Mouse (Mus musculus): ENCODE measurements around the gene 1700123O20Rik. TPM values are rescaled to one million over a fixed set of nuclear protein-coding genes. Genes with fewer than 3 reads are reported as not detected.

The 1700123O20Rik gene
- 40.2 and 42.6 TPM in 2 replicates for polyA plus RNA-seq (2015; fragmentation: Nextera tagmentation; extraction: Ambion mirVana)

DNA sequence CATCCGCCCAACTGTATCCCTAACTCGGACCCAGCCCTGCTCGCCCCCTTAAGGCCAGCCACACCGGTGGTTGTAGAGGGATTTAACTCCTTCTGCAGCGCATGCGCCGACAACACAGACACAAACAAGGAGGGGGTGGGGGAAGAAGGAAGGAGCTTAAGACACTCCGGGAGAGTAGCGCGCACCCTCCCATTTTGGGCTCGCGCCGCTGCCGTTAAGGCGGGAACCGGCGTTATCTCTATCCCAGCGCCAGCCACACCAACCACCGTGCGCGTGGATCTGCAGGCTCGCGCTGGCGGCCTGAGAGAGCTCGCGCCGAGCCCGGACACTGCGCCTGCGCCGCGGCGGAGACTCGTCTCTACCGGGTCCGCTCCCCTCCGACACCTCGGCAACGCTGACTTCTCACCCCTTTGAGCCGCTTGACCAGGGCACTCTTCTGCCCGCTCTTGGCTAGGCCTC is at the start of gene 1700123O20Rik:
TSS of gene 1700123O20Rik (plus strand) at position 154 of the 459 bp plus-strand sequence.
- Histone ChIP-seq H3K27ac (ENCODE audit: low read length) (peak within 1 kb of the TSS; percentile 100), H3K9me3 (replicated peaks; ENCODE audit: control insufficient read depth, low read length) (no peaks in the 10 kb centered on the region), H3K4me1 (ENCODE audit: control insufficient read depth, low read depth, low read length) (peaks cover 23% of the 10 kb centered on the region), H3K4me3 (ENCODE audit: low read depth, low read length) (peak within 1 kb of the TSS; percentile 79), H3K27me3 (ENCODE audit: control insufficient read depth, insufficient read depth, low read depth, low read length) (no peaks in the 10 kb centered on the region), H3K36me3 (ENCODE audit: control insufficient read depth, insufficient read depth) (peaks cover 24% of the 10 kb centered on the region), H3K9ac (ENCODE audit: low read depth, low read length) (peak within 1 kb of the TSS; percentile 98), H3K4me2 (ENCODE audit: low read depth, low read length) (peak within 1 kb of the TSS; percentile 78)
- WGBS (ENCODE audit: insufficient replicate concordance) = under 1% methylated on average over 41 of the region's 41 CpGs
- peak; percentile 83 for ATAC-seq (ENCODE audit: low read depth)

DNA sequence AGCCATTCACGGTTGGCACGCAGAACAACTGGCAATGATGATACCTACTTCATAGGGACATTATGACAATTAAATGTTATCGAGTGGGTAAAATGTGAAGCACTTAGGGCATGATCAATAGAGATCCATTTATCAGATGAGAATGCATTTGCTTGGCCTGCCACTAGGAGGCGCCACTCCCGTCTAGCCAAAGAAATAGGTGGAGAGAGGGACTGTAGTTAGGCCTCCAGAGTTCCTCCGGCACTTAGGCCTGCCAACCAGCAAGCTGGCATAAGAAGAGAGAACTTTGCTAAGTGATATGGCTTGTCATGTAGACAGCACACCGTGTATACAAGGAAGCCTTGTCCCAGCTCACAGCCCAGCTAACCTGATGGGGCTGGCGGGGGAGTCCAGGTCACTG is 49.1 kb upstream of the 1700123O20Rik start:
- peaks cover 7% of the 10 kb centered on the region; the same call in 1 of the 2 replicates for H3K4me1 ChIP-seq (ENCODE audit: control insufficient read depth, low read depth, low read length)
- no peaks in the 10 kb centered on the region for H3K9me3 ChIP-seq (replicated peaks; ENCODE audit: control insufficient read depth, low read length)
- H3K27ac ChIP-seq (ENCODE audit: low read length) = no peak overlapping the region
- no peak overlapping the region for H3K4me2 ChIP-seq (ENCODE audit: low read depth, low read length)
- H3K27me3 ChIP-seq (ENCODE audit: control insufficient read depth, insufficient read depth, low read depth, low read length) = peaks cover 19% of the 10 kb centered on the region
- no peak overlapping the region for H3K9ac ChIP-seq (ENCODE audit: low read depth, low read length)
- ATAC-seq (ENCODE audit: low read depth) = no peak
- no peak overlapping the region for H3K4me3 ChIP-seq (ENCODE audit: low read depth, low read length)
- H3K36me3 ChIP-seq (ENCODE audit: control insufficient read depth, insufficient read depth) = no peaks in the 10 kb centered on the region
- WGBS (ENCODE audit: insufficient replicate concordance) = 38% methylated on average over 8 of the region's 8 CpGs

DNA sequence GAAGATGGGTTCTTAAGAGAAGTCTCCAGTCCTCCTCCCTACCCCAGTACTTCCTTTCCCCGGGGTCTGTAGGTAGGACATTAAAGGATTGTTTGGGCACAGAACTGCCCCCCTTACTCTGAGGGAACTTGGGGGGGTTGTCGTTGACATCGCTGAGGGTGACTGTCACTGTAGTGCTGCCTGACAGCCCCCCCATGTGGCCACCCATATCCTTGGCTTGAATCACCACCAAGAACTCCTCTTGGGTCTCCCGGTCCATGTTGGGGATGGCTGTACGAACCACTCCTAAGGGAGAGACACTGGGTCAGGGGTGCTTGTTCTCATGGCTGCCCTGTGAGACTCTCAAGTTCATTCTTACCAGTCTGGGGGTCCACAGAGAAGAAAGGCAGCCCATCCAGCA is 47.8 kb upstream of the 1700123O20Rik start:
- peaks cover 10% of the 10 kb centered on the region for H3K36me3 ChIP-seq (ENCODE audit: control insufficient read depth, insufficient read depth)
- peaks cover 7% of the 10 kb centered on the region; the same call in 1 of the 2 replicates for H3K4me1 ChIP-seq (ENCODE audit: control insufficient read depth, low read depth, low read length)
- no peak for ATAC-seq (ENCODE audit: low read depth)
- H3K4me3 ChIP-seq (ENCODE audit: low read depth, low read length) = no peak overlapping the region
- H3K9me3 ChIP-seq (replicated peaks; ENCODE audit: control insufficient read depth, low read length) = no peaks in the 10 kb centered on the region
- H3K4me2 ChIP-seq (ENCODE audit: low read depth, low read length) = no peak overlapping the region
- 69% methylated on average over 5 of the region's 5 CpGs for WGBS (ENCODE audit: insufficient replicate concordance)
- no peak overlapping the region for H3K9ac ChIP-seq (ENCODE audit: low read depth, low read length)
- peaks cover 19% of the 10 kb centered on the region for H3K27me3 ChIP-seq (ENCODE audit: control insufficient read depth, insufficient read depth, low read depth, low read length)
- no peak overlapping the region for H3K27ac ChIP-seq (ENCODE audit: low read length)

DNA sequence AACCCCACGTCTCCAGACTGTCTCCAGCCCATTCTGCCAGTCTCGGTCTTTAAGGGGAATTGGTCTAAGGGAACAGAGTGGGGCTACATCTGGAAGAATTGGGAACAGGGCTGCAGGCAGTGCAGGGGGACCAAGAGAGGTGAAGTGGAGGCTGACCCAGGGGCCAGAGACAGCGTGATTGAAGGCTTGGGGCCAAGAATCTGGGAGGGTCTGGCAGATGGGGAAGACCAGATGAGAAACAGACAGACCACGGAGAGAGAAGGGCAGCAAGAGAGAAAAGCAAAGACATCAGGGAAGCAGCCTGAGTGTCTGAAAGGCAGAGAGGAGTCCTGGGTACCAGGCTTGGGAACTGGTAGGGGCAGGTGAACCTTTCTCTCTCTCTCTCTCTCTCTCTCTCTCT is 45.9 kb upstream of the 1700123O20Rik start:
- Histone ChIP-seq H3K4me3 (ENCODE audit: low read depth, low read length) (no peak overlapping the region), H3K4me1 (ENCODE audit: control insufficient read depth, low read depth, low read length) (peaks cover 7% of the 10 kb centered on the region; the same call in 1 of the 2 replicates), H3K9me3 (replicated peaks; ENCODE audit: control insufficient read depth, low read length) (no peaks in the 10 kb centered on the region), H3K27ac (ENCODE audit: low read length) (no peak overlapping the region), H3K27me3 (ENCODE audit: control insufficient read depth, insufficient read depth, low read depth, low read length) (peaks cover 19% of the 10 kb centered on the region), H3K4me2 (ENCODE audit: low read depth, low read length) (no peak overlapping the region), H3K9ac (ENCODE audit: low read depth, low read length) (no peak overlapping the region), H3K36me3 (ENCODE audit: control insufficient read depth, insufficient read depth) (peaks cover 29% of the 10 kb centered on the region)
- 48% methylated on average over 4 of the region's 4 CpGs for WGBS (ENCODE audit: insufficient replicate concordance)
- ATAC-seq (ENCODE audit: low read depth) = no peak

DNA sequence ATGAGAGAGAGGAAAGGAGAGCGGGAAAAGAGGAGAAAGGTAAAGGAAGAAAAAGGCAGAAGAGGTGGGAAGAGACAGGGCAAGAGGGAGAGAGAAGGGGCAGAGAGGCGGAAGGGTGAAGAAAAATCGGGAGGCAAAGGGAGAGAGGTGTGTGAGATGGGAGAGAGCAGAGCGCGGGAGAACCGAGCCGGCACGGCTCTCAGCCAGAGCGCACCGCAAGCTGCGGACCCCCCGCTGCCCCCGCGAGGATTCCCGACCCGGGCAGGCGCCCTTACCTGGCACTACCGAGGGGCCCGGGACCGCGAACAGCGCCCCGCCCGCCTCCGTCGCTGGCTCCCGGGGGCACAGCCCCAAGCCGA is 45.1 kb upstream of the 1700123O20Rik start, which contains the start of gene Gm17606:
TSS of gene Gm17606 (plus strand) at position 7 of the 359 bp plus-strand sequence.
- peaks cover 37% of the 10 kb centered on the region for H3K36me3 ChIP-seq (ENCODE audit: control insufficient read depth, insufficient read depth)
- no peaks in the 10 kb centered on the region for H3K9me3 ChIP-seq (replicated peaks; ENCODE audit: control insufficient read depth, low read length)
- H3K4me1 ChIP-seq (ENCODE audit: control insufficient read depth, low read depth, low read length) = peaks cover 7% of the 10 kb centered on the region; the same call in 1 of the 2 replicates
- peaks cover 19% of the 10 kb centered on the region for H3K27me3 ChIP-seq (ENCODE audit: control insufficient read depth, insufficient read depth, low read depth, low read length)
- peak within 1 kb of the TSS; percentile 76 for H3K9ac ChIP-seq (ENCODE audit: low read depth, low read length)
- no peak for ATAC-seq (ENCODE audit: low read depth)
- under 1% methylated on average over 28 of the region's 28 CpGs for WGBS (ENCODE audit: insufficient replicate concordance)
- H3K4me2 ChIP-seq (ENCODE audit: low read depth, low read length) = peak within 1 kb of the TSS; percentile 79
- H3K27ac ChIP-seq (ENCODE audit: low read length) = no peak within 1 kb of the TSS
- peak within 1 kb of the TSS; percentile 62 for H3K4me3 ChIP-seq (ENCODE audit: low read depth, low read length)

DNA sequence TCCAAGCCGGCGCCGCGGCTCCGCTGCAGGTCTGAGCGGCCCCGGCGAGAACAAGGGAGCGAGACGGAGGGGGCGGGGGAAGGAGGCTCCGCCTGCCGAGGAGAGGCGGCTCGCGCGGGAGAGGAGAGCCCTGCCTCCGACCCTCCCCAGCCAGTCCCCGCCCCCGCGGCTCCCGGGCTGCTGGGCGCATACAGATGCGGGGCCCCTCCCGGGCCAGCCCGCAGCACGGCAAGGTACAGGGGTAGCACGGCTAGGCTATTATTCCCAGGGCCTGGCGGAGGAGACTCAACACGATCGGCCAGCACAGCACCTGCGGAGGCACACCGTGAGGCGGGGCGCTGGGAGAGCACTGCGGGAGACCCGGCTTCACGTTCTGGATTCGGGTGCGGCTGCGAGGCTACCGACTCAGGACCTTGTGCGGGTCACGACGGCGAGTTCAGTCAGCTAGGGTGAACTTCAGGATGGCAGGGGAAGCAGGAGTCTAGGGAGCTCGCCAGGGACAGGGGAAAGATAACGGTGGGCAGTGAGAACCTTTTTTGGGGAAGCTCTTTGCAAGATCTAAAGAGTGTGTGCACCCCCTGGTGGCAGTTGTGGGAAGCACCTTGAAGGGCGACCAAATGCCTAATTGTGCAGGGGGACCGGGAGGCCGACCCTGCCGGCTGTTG is 44.6 kb upstream of the 1700123O20Rik start, which contains the start of gene Cdh24:
TSS of gene Cdh24 (minus strand) at position 60 of the 665 bp plus-strand sequence.
- Histone ChIP-seq H3K9ac (ENCODE audit: low read depth, low read length) (peak within 1 kb of the TSS; percentile 76), H3K4me3 (ENCODE audit: low read depth, low read length) (peak within 1 kb of the TSS; percentile 62), H3K36me3 (ENCODE audit: control insufficient read depth, insufficient read depth) (peaks cover 42% of the 10 kb centered on the region), H3K27ac (ENCODE audit: low read length) (no peak within 1 kb of the TSS), H3K4me2 (ENCODE audit: low read depth, low read length) (peak within 1 kb of the TSS; percentile 79), H3K4me1 (ENCODE audit: control insufficient read depth, low read depth, low read length) (peaks cover 7% of the 10 kb centered on the region; the same call in 1 of the 2 replicates), H3K27me3 (ENCODE audit: control insufficient read depth, insufficient read depth, low read depth, low read length) (peaks cover 19% of the 10 kb centered on the region), H3K9me3 (replicated peaks; ENCODE audit: control insufficient read depth, low read length) (no peaks in the 10 kb centered on the region)
- WGBS (ENCODE audit: insufficient replicate concordance) = under 1% methylated on average over 46 of the region's 52 CpGs
- peak; percentile 95 for ATAC-seq (ENCODE audit: low read depth)

DNA sequence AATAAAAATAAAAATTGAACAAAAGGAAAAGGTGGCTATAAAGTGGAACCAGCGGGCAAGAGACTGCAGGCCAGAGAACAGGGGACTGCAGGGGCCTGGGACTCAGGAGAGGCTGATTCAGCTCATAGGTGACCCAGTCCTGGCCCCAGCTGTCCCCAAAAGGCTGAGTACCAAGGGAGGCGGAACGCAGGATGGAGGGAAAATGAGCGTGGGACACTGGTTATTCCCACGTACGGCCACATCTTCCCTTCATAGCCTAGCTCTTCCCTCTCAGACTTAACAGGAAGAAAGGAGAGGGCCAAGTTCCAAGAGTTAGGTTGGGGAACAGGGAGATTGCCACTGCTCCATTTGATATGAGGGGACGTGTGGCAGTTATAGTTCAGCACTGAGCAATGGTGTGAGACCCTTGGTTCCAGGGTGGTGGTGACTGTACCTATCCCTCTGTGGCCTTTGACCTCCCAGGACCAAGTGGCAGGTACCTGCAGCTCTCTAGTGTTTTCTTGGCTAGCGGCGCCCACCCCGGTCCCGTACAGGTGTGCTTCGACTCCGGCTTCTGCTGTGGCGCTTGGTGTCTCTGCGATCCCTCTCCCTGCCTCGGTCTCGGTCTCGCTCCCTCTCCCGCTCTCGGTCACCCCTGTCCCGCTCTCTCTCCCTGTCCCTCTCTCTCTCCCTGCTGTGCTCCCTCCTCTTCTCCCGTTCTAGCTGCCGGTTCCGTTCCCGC is 43.6 kb upstream of the 1700123O20Rik start:
- H3K4me3 ChIP-seq (ENCODE audit: low read depth, low read length) = no peak overlapping the region
- peaks cover 7% of the 10 kb centered on the region; the same call in 1 of the 2 replicates for H3K4me1 ChIP-seq (ENCODE audit: control insufficient read depth, low read depth, low read length)
- peaks cover 47% of the 10 kb centered on the region for H3K36me3 ChIP-seq (ENCODE audit: control insufficient read depth, insufficient read depth)
- WGBS (ENCODE audit: insufficient replicate concordance) = 86% methylated on average over 25 of the region's 25 CpGs
- no peak overlapping the region for H3K4me2 ChIP-seq (ENCODE audit: low read depth, low read length)
- no peaks in the 10 kb centered on the region for H3K9me3 ChIP-seq (replicated peaks; ENCODE audit: control insufficient read depth, low read length)
- H3K27ac ChIP-seq (ENCODE audit: low read length) = no peak overlapping the region
- no peak for ATAC-seq (ENCODE audit: low read depth)
- H3K27me3 ChIP-seq (ENCODE audit: control insufficient read depth, insufficient read depth, low read depth, low read length) = peaks cover 19% of the 10 kb centered on the region
- no peak overlapping the region for H3K9ac ChIP-seq (ENCODE audit: low read depth, low read length)

DNA sequence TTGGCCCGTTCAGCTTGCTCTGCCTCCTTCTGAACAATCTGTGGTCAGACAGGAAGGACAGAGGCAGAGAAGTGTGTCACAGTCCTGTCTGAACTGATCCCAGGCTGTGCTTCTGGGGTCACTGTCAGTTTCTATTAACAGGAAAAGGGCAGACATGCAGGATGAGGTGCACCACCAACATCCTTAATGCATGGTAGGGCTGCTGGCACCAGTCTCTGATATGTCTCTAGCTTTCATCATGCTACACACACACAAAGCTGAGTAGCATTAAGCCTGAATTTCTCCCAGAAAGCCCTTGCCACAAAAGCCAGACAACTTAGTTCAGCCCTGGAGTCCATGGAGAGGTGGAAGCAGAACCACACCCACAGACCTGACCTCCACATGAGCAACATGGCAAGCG is 43.0 kb upstream of the 1700123O20Rik start:
- no peak for ATAC-seq (ENCODE audit: low read depth)

More for the DNA sequence above, 43.0 kb upstream of the 1700123O20Rik start:
- WGBS (ENCODE audit: insufficient replicate concordance) = 80% methylated on average over 2 of the region's 2 CpGs
- no peak overlapping the region for H3K4me3 ChIP-seq (ENCODE audit: low read depth, low read length)
- no peaks in the 10 kb centered on the region for H3K9me3 ChIP-seq (replicated peaks; ENCODE audit: control insufficient read depth, low read length)
- H3K27ac ChIP-seq (ENCODE audit: low read length) = no peak overlapping the region
- no peak overlapping the region for H3K4me2 ChIP-seq (ENCODE audit: low read depth, low read length)
- H3K9ac ChIP-seq (ENCODE audit: low read depth, low read length) = no peak overlapping the region
- peaks cover 19% of the 10 kb centered on the region for H3K27me3 ChIP-seq (ENCODE audit: control insufficient read depth, insufficient read depth, low read depth, low read length)
- H3K36me3 ChIP-seq (ENCODE audit: control insufficient read depth, insufficient read depth) = peaks cover 52% of the 10 kb centered on the region
- H3K4me1 ChIP-seq (ENCODE audit: control insufficient read depth, low read depth, low read length) = peaks cover 7% of the 10 kb centered on the region; the same call in 1 of the 2 replicates

Data from liver, embryonic 16.5 days (tissue).